ENCODE assay signal across 8 mouse cellular contexts in the genomic region with DNA sequence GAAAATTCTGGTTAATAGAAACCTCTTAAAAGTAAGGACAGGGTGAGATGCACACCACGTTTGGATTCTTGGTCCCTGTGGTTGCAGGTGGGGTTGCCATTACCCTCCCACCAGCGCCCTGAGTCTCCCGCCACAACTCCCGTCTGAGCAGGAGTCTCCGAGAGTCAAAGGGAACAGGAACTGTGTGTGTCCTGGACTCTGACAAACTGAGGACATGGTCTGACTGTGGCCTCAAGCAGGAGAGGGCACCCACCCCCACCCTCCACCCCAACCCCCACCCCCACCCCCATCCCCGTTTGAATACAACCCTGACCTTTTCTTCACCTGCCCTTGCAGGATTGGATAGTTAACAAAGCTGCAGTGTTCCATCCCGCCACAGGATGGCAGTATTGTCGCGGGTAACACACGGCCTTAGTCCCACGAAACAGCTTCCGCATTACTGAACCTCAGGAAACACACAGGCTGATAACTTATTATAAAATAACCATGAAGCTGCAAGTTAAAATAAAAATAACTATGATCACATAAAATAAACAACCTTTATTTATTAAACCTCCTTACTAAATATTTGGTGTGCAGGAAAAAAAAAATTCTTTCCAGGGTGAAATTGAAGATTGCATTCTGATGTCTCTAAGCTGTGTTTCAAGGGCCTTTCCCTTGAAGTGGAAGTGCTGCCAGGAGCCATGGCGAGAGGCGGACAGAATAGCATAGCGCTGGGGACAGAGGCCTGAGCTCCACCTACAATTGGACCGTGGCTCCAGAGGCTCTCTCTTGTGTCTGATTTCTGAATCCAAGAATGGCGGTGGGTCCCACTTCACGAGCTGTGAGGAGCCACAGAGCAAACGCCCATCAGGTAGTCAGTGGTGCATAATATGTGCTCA.
DNase-seq lines count a peak whose midpoint lies in the region; ATAC-seq lines count a peak whose summit lies in the region.

No protein-coding gene starts in this region.

- H3K9ac ChIP-seq in hindbrain, embryonic 16.5 days (ENCODE audit: low read depth, low read length): no peak overlapping the region
- H3K9ac ChIP-seq in limb, embryonic 11.5 days (ENCODE audit: low read length): no peak overlapping the region
- H3K9ac ChIP-seq in midbrain, embryonic 14.5 days (replicated peaks; ENCODE audit: low read length): no peak overlapping the region

- DNase-seq in hindbrain, embryonic 10.5 days (ENCODE audit: low spot score): peak; percentile 69
- peak; percentile 86 for DNase-seq in embryo, embryonic 10.5 days (ENCODE audit: low spot score)
- peak; percentile 72 for DNase-seq in kidney, adult 11 months
- peak; percentile 79 for DNase-seq in limb, embryonic 11.5 days (ENCODE audit: low spot score)
- peak; percentile 86 for DNase-seq in midbrain, embryonic 14.5 days
- peak; percentile 56 to 79 for DNase-seq in spleen, adult 18-20 months

- no peak; the same call in 1 of the 2 replicates for ATAC-seq in hindbrain, embryonic 16.5 days
- peak; percentile 60 for ATAC-seq in granulocyte monocyte progenitor cell, adult 5-6 weeks (replicated peaks; ENCODE audit: poor library complexity, severe bottlenecking)
- ATAC-seq in limb, embryonic 11.5 days (ENCODE audit: insufficient number of reproducible peaks, low FRiP score, low TSS enrichment, low read depth): 0 out of 2 replicates have a peak, but pooled peaks have one; percentile 22
- ATAC-seq in midbrain, embryonic 14.5 days (ENCODE audit: low FRiP score, low TSS enrichment): peak; percentile 46; the same call in 1 of the 2 replicates

- H3K4me2 ChIP-seq in hindbrain, embryonic 16.5 days (ENCODE audit: low read length): no peak overlapping the region
- H3K4me2 ChIP-seq in limb, embryonic 11.5 days (ENCODE audit: low read depth, severe bottlenecking): no peak overlapping the region
- no peak overlapping the region for H3K4me2 ChIP-seq in midbrain, embryonic 14.5 days (ENCODE audit: low read length)

- H3K9me3 ChIP-seq in hindbrain, embryonic 10.5 days: 0 out of 2 replicates have a peak, but pooled peaks cover 3% of the 10 kb centered on the region
- peaks cover 3% of the 10 kb centered on the region; the same call in 1 of the 2 replicates for H3K9me3 ChIP-seq in hindbrain, embryonic 16.5 days (ENCODE audit: control insufficient read depth, low read length)
- H3K9me3 ChIP-seq in limb, embryonic 11.5 days (ENCODE audit: control insufficient read depth, low read length): no peaks in the 10 kb centered on the region
- no peaks in the 10 kb centered on the region; the same call in 1 of the 2 replicates for H3K9me3 ChIP-seq in midbrain, embryonic 14.5 days (ENCODE audit: control insufficient read depth, low read length)

- peaks cover 19% of the 10 kb centered on the region for H3K4me1 ChIP-seq in hindbrain, embryonic 10.5 days (replicated peaks)
- no peaks in the 10 kb centered on the region for H3K4me1 ChIP-seq in hindbrain, embryonic 16.5 days (ENCODE audit: control insufficient read depth, insufficient read depth, low read depth, low read length)
- no peaks in the 10 kb centered on the region for H3K4me1 ChIP-seq in limb, embryonic 11.5 days (ENCODE audit: control insufficient read depth, insufficient read depth, low read length)
- H3K4me1 ChIP-seq in midbrain, embryonic 14.5 days (ENCODE audit: control insufficient read depth, insufficient read depth, low read length): no peaks in the 10 kb centered on the region

- H3K27ac ChIP-seq in hindbrain, embryonic 10.5 days: no peak overlapping the region
- no peak overlapping the region for H3K27ac ChIP-seq in hindbrain, embryonic 16.5 days (ENCODE audit: low read depth, low read length)
- no peak overlapping the region for H3K27ac ChIP-seq in limb, embryonic 11.5 days (replicated peaks; ENCODE audit: low read depth, low read length)
- H3K27ac ChIP-seq in midbrain, embryonic 14.5 days (replicated peaks; ENCODE audit: low read depth, low read length): no peak overlapping the region

- 23% methylated on average over 19 of the region's 19 CpGs for whole genome bisulfite sequencing in hindbrain, embryonic 10.5 days
- WGBS in hindbrain, embryonic 16.5 days: 19% methylated on average over 18 of the region's 19 CpGs
- 31% methylated on average over 19 of the region's 19 CpGs for WGBS in limb, embryonic 11.5 days
- 25% methylated on average over 19 of the region's 19 CpGs for WGBS in midbrain, embryonic 14.5 days

- H3K27me3 ChIP-seq in hindbrain, embryonic 10.5 days (ENCODE audit: insufficient read depth, poor library complexity, severe bottlenecking): peaks cover 11% of the 10 kb centered on the region; the same call in 1 of the 2 replicates
- H3K27me3 ChIP-seq in hindbrain, embryonic 16.5 days (replicated peaks; ENCODE audit: control insufficient read depth, insufficient read depth, low read length): no peaks in the 10 kb centered on the region
- no peaks in the 10 kb centered on the region for H3K27me3 ChIP-seq in limb, embryonic 11.5 days (ENCODE audit: control insufficient read depth, insufficient read depth, low read length)
- no peaks in the 10 kb centered on the region for H3K27me3 ChIP-seq in midbrain, embryonic 14.5 days (ENCODE audit: control insufficient read depth, insufficient read depth, low read length)

- H3K36me3 ChIP-seq in hindbrain, embryonic 10.5 days: no peaks in the 10 kb centered on the region
- H3K36me3 ChIP-seq in hindbrain, embryonic 16.5 days (ENCODE audit: control insufficient read depth, insufficient read depth, low read length): no peaks in the 10 kb centered on the region
- no peaks in the 10 kb centered on the region for H3K36me3 ChIP-seq in limb, embryonic 11.5 days (ENCODE audit: control insufficient read depth, insufficient read depth, low read length)
- no peaks in the 10 kb centered on the region for H3K36me3 ChIP-seq in midbrain, embryonic 14.5 days (ENCODE audit: control insufficient read depth, insufficient read depth, low read length)

- H3K4me3 ChIP-seq in hindbrain, embryonic 10.5 days: no peak overlapping the region
- no peak overlapping the region for H3K4me3 ChIP-seq in hindbrain, embryonic 16.5 days (ENCODE audit: low read length)
- no peak overlapping the region for H3K4me3 ChIP-seq in limb, embryonic 11.5 days (ENCODE audit: low read depth, low read length)
- no peak overlapping the region for H3K4me3 ChIP-seq in midbrain, embryonic 14.5 days (replicated peaks; ENCODE audit: low read depth, low read length)
